Mouse (Mus musculus) E14TG2a.4 (cell line): ENCODE data around the gene Sntg2.

ENCODE experiments used
- CTCF ChIP-seq: conservative IDR thresholded peaks from 2 replicates; pipeline ENCODE4 v1.5.1; 2014; ENCODE audit warnings: low read length
- NANOG ChIP-seq: IDR thresholded peaks from 2 replicates; pipeline ENCODE4 v1.6.1; 2014; ENCODE audit warnings: borderline replicate concordance, low read length, mixed read lengths
- POU5F1 ChIP-seq: IDR thresholded peaks from 2 replicates; pipeline ENCODE4 v1.6.1; 2014; ENCODE audit warnings: low read length, borderline replicate concordance

- TF ChIP-seq CTCF (no peak), NANOG (no peak), POU5F1 (no peak)
These were observed 36.9 kb downstream of the Sntg2 start for GRCm38 (mm10) chr12:30336301-30336700.
